Mouse (Mus musculus) T-helper 2 cell (primary cell): ENCODE measurements around the gene Xpr1.

Experiments used
- in situ Hi-C: fragments of 300-600 bp; cut with MboI, MseI; formaldehyde crosslinking; loops from one replicate; pipeline ENCODE4 v1.15.1; 2025; ENCODE audit warnings: high pct_unique_total_duplicates

Xpr1 gene

DNA sequence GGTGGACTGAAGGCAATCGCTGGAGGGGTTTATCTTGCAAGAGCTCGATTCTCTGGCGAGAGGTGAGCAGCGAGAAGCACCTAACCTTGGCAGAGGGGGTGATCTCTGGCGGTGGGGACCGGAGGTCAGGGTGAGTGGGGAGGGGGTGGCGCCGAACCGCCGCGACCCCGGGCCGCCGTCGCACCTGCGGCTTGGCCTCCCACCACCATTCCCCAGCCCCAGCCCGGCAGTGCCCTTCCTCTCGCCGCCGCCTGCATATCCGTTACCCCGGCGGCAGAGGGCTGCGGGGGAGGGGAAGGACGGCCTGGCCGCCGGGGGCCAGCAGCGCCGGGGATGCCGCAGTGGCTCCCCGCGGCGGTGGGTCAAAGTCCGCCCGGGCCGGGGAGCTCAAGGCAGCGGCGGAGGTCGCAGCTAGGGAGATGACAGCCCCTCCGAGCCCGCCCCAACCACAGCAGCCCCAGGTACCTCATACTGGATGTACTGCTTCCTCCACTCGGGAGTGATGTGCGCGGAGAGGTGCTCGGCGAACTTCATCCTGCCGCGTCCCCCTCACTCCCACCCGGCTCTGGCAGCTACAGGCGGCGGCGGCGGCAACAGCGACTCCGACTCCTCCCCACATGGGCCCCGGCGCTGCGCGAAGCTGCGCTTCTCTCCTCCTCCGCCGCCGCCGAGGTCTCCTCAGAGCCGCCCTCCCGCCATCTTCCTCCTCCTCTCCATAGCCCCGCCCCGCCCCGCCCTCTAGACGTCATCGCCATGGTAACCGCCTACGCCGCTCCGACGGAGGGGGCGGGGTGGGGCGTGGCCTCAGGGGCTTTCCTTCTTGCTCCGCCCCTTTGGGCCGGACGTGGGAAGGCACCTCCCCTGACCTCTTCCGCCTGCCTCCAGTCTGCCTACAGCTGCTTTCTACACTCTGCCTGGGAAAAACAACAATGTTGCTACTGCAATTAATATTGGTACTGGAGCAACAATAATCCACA, at the start of gene Xpr1:
Xpr1 (minus strand) TSS at position 715 of the 977 bp plus-strand sequence.
- in situ Hi-C loops: no loop called here

DNA sequence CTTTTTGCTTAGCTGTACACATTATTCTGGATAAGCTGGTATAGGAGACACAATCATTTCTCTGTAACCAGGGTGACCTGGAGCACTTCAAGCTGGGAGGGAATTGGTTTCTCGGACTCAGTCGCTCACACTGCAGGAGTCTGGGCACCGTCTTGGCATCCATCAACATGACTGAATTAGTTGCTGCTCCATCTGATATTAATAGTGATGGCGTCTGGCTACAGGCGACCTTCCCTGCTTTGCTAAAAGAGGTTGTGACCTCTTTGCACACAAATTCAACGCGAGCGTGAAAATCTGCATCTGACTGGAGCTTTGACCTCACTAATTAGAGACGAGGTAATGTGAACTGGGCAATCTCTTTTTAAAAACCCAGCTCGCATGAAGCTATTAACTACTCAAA, 46.2 kb upstream of the Xpr1 start:
- in situ Hi-C loops: no loop called here

DNA sequence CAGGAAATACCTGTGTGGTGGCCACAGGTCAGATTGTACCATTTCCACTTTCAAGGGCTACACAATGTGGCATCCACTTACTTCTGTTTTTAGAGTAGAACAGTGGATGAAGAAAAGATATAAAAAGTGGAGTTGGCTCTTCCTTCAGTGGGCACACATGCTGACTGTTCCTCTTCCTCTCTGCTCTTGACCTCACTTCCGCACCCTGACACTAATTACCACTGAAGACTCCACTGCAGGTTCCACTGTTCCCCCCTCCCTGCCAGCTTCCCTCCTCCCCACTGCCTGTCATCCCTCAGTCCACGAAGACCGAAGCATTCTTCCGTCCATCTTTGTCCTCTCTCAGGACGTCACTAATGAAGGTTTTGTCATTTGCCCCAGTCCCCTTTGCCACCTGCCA, 45.4 kb upstream of the Xpr1 start:
- in situ Hi-C loops: no loop called here

DNA sequence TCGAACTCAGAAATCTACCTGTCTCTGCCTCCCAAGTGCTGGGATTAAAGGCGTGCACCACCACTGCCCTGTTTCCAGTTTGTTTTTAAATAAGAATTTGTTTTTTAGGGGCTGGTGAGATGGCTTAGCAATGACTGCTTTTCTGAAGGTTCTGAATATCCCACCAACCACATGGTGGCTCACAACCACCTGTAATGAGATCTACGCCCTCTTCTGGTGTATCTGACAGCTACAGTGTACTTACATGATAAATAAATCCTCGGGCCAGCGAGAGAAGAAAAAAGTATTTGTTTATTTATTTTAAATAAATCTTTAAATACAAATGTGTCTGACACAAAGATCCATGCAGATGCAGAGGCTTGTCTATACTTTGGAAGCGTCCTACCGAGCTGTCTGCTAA, 40.3 kb upstream of the Xpr1 start:
- in situ Hi-C loops: loop anchor here (5.0 kb wide), 1 partner anchor 145 kb away; no protein-coding TSS in a partner anchor

DNA sequence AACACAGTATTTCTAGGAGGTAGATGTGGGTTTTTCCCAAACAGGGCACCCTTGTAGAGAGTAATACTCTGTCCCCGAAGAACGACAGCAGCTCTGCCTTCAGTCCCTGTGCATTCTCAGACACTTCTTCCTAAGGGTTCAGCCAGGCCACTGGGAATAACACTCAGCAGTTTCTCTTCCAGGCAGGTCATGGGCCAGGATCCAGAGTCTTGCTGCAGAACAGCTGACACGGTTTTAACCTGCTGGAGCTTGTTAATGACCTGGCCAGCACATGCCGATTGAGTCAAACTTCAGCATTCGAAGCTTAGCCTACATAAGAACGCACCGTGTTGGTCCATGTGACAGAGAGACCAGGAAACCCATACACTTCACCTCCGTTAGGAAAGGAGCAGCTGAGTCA, 36.0 kb upstream of the Xpr1 start:
- in situ Hi-C loops: no loop called here

DNA sequence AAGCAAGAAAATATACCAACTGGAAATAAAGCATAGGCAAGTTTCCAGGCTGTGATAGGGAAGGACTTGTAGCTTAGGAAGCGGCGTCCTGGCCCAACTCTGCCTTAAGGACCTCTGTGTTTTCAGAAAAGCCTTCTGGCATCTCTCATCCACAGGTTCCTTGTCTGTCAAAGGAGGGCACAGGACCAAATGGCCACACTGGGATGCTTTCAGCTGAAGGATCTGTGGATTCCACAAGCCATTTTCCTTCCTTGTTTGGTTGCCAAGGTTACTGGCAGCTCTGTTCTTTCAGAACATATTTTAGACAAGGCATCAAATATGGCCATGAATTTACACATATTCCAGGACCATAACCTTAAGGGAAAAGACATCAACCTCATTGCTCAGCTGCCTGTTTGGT, 31.7 kb upstream of the Xpr1 start:
- in situ Hi-C loops: no loop called here

DNA sequence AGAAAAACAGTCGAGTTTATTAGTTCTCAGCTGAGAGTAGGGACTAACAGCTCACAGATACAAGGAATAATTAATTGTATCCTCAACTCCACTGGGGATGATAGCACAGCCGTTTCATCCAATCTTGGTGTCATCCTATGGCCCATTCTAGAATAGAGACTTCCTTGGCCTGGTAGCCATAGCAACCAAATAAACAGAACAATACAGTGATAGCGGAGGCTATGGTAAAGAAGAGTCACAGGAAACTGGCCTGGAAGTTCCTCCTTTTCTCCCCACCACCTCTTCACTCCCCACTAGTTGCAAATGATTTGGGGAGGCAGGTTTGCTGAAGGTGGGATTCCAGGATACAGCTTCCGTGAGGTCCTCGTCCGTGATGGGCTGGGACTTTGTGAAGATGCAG, 30.1 kb upstream of the Xpr1 start:
- in situ Hi-C loops: no loop called here

DNA sequence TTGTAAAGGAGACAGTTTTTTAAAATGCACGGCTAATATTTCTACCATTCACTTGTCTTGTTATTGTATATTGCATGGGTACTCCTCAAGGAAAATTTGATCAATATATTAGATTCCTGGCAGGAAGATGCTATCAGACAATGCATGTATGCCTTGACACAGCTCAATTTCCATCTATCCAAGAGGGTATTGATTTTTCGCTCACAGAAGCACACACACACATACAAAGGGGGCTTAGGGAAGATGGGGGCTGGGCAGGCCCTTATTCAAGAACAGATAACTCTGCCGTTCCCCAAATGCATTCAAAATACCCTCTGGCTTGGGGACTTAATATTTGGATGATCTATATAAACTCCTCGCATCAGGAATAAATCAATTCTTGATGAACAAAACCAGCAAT, 25.9 kb upstream of the Xpr1 start:
- in situ Hi-C loops: no loop called here

DNA sequence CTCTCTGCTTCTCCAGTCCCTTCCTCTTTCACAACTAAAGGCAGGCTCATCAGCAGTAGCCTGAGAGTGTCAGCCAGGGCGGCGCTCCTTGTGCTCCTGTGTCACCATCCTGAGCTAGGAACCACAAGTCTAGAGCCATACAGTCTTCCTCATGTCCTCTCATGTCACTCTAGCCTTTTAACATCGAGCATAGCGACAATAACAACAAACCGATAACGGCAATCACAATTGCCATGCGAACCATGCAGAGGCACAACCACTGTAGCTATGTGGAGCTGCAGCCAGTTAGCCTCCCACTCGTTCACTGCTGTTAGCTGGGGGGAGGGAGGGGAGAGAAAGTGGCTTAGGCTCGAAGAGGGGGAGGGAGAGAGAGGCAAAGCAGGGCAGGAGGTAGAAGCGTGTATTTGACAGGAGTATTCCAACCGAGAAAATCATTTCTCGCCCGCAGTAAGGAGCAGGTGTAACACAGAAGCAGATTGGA, 25.3 kb upstream of the Xpr1 start:
- in situ Hi-C loops: no loop called here

DNA sequence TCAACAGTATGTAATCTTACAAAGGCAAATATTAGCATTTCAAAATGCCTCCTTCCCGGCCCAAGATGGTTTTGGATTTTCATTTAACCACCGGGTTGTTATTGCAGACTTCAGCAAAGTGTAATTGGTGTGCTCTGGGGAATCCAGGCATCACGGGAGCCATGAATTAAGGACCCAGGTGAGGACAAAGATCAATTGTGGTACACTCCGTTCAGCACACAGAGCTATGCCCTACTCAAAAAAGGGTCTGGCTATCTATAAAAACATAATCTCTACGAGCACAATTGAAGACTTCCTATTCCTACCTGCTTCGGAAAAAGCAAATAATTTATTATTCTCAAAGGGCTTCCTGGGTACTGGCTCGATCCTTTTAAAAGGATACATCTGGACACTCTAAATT, 22.3 kb upstream of the Xpr1 start:
- in situ Hi-C loops: no loop called here

DNA sequence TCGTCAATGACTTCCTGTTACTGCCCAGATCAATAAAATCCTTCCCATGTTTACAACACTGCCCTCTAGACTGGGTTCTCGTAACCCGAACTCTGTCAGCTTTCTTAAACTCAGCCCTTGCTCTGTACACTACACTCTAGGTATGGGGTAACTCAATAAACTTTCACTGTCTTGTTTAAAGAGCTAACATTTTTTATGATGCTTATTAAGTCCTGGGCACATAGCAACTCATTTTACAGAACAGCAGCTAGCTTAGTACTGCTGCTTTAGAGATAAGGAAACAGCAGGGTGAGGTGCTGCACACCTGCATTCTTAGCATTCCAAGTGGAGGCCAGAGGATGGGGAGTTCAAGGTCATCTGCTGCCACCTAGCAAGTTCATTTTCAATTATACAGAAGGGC, 21.3 kb upstream of the Xpr1 start:
- in situ Hi-C loops: no loop called here

DNA sequence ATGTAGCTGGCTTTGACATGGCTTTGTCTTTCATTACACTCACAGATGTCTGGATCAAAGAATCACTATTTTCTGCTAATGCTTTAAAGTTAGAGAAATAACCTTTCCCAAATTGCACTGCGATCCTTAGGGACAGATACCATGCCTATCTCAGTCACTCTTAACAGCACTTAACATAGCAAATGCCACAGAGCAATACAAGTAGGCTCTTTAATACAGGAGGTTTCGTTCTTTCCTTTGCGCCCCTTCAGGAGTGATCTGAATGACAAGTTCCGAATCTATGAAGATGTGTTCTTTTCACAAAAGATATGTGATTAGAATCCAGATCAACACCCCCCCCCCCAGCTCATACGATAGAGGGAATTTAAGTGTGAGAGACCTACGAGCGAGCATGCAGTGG, 12.1 kb upstream of the Xpr1 start:
- in situ Hi-C loops: no loop called here

DNA sequence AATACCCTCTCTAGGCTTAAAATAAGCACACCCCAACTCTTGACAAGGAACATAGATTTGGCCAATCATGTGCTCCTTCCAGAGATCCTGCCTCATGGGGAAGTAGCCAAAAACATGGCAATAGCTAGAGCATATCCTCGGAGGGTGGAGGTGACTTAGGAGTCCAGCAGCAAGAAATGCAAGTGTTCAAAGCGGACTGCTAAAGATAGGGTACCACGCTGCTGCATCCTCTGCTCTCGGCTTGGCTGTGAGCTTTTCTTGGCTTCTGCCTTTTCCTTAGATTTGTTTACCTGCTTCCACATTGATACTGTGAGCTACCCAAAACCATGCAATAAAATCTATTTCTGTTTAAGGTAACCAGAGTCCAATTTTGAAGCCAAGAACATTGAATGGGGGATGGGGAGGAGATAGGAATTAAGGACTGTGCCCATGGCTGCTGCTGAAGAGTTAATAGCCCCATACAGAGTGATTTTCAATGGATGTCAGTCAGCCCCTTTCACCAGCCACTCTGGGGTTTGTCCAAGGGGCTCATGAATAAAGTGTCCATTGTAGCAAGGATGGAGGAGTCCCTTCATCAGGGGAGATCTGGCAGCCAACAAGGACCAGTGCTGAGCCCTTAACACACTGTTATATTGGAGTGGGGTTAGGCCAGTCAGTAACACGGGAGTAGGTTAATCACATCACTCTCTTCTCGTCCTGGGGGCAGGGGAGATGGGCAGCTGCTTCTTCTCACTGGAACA, 10.1 kb upstream of the Xpr1 start:
- in situ Hi-C loops: no loop called here

DNA sequence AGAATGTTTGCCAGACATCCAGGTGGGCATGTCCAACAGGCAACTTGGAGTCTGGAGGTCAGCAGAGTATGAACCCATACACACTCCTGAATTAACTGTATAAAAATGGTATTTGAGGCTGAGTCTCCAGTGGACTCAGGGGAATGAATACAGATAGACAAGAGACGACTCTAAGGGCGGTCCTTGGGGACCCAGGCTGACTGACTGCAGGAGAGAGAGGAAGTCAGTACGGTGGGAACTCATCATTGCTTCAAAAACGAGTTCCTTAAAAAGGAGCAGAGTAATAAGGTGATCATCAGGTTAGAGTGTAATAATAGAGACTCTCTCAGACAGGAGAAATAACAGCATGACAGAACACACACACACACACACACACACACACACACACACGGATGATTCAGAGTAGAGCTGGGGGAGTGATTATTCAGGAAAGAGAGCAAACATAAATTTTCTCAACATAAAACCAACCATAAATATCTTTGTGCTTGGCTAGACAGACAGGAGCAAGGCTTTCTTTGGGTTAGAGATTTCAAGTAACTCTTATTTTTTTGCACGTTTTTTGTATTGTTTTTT, 8.6 kb upstream of the Xpr1 start:
- in situ Hi-C loops: no loop called here

DNA sequence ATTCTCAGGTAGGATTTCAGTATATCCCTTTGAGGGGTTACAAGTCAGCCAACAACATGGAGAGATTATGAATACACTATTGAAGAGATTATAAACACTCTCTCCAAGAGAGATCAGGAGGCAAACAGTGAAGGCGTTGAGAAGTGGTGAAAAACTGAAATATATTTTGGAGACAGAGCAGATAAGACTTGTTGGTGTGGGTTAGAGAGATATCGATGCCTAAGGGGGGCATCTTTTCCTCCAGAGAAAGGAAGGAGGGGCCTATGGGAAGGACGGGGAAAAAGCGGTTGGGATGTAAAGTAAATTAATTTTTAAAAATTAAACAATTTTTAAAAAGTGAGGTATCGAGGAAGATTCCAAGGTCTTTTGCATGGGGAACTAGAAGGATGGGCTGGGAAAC, 8.1 kb upstream of the Xpr1 start:
- in situ Hi-C loops: no loop called here

DNA sequence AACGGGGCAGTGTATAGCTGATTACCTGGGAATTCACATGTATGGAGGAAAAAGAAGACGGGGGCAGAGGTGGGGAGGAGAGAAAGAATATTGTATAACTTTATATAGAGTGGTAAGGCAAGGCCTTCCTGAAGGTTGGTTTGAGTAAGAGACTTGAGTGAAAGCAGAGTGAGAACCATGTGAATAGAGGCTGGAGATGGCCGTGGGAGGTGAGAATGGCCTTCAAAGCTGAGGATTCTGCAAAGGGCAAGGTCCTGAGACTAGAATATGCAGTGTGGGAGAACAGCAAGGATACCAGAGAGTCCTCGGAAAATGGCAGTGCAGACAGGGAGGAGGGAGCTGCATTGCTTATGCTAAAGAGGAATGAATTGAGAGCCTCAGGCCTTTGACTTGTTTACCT, 6.6 kb upstream of the Xpr1 start:
- in situ Hi-C loops: no loop called here

DNA sequence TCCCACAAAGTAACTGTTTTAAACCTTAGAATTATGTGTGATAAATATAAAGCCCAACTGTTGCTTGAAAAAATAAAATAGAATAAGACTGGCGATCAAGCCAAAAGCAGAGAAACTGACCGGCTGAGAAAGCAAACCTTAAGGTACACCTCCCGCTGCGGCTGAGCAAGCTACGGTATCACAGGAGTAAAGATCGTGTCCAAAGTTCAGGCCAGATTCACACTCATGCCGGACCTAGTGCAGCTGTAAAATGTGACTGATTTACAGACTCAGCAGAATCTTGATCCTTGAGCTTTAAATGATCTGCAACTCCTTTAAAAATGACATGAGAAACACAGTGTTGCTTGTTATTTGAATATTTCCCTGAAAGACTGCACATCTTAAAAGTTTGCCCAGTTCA, 4.8 kb upstream of the Xpr1 start:
- in situ Hi-C loops: no loop called here

DNA sequence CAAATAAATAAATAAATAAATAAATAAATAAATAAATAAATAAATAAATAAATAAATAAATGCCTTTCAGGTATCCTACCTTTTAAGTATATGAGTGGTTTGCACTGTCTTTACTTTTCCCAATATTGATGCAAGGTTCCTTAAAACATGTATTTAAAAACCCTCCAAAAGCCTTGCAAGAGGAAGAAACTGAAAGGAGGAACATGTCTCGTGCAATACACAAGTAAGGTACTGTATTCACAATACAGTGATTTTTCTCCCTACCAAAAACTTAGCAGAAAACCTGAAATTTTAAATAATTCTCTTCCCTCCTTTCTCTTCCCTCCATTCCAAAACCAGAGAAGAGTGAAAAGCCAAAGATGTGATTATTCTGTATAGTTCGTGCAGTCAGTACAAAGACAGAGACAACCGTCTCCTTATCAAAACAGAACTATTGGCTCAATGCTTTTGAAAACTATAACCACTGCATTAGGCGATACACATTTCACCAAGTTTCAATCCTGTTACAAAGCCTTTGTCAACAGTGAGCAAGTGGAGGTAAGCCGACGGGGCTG, 991 bp downstream of the Xpr1 start:
- in situ Hi-C loops: no loop called here

DNA sequence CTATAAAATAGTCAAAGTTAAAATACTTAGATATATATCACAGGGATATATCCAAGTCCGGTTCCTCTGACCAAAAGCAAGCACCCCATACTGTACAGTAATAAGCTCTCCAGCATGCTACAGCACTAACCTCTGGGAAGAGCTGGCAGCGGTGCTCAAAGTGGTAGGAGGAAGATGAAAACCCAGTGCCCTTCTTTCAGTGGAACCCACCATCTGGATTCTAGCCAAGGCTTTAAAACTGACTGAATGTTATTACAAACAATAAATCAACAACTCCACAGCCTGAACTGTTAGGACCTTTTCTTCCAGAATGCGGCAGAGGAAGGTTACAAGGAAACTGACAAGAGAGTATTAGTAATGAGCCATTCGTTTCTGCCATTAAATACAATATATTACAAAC, 1.8 kb downstream of the Xpr1 start:
- in situ Hi-C loops: no loop called here

DNA sequence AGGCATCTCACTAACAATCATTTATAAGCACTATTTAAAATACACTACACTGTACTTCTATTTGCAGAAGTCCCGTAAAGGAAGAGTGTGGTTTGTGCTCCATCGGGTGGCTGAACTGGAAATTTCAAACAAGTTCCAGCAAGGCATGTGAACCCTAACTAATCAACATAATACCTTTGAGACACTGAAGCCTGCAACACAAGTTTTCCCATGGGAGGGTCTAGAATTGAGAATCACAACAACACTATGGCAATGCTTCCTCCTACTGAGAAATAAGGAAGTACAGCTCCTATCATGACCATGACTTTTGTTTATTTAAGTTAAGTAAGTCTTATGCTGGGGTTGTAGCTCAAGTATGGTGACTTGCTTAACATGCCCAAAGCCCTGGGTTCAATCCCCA, 4.5 kb downstream of the Xpr1 start:
- in situ Hi-C loops: no loop called here

DNA sequence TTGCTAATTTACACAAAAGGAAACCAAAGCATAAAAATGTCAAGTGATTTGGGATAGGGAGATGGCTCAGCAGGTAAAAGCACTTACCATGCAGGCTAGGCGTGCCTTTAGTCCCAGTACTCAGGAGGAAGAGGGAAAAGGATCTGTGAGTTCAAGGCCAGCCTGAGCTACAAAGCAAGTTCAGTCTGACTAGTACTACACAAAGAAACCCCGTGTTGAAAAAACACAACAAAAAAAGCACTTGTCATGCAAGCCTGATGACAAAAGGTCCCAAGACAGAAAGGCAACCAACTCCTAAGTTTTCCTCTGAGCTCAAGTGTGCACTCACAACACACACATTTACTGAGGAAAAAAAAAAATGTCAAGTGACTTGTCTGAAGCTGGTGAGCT, 8.6 kb downstream of the Xpr1 start:
- in situ Hi-C loops: no loop called here
